Comparison of ENCODE assay signal across 8 mouse cellular contexts in genomic region chr2:130246912-130247311, GRCm38 (mm10). TPM values are rescaled to one million over a fixed set of nuclear protein-coding genes. Genes with fewer than 3 reads are reported as not detected.
DNase-seq lines count a peak whose midpoint lies in the region; ATAC-seq lines count a peak whose summit lies in the region.

No protein-coding gene starts in this region.

- H3K9ac ChIP-seq in hindbrain, embryonic 16.5 days (ENCODE audit: low read depth, low read length), result no peak overlapping the region

- H3K4me1 ChIP-seq in hindbrain, embryonic 10.5 days (replicated peaks), result no peaks in the 10 kb centered on the region
- no peaks in the 10 kb centered on the region for H3K4me1 ChIP-seq in hindbrain, embryonic 16.5 days (ENCODE audit: control insufficient read depth, insufficient read depth, low read depth, low read length)

- intact Hi-C loops in gastrocnemius, postnatal 14 days (cut with DNase I; ENCODE audit: low total_unique reads), result loop anchor here (5.0 kb wide), 1 partner anchor 175 kb away; no protein-coding TSS in a partner anchor

- H3K27me3 ChIP-seq in hindbrain, embryonic 10.5 days (ENCODE audit: insufficient read depth, poor library complexity, severe bottlenecking), result no peaks in the 10 kb centered on the region
- no peaks in the 10 kb centered on the region for H3K27me3 ChIP-seq in hindbrain, embryonic 16.5 days (replicated peaks; ENCODE audit: control insufficient read depth, insufficient read depth, low read length)

- H3K4me3 ChIP-seq in hindbrain, embryonic 10.5 days, result no peak overlapping the region
- H3K4me3 ChIP-seq in hindbrain, embryonic 16.5 days (ENCODE audit: low read length), result no peak overlapping the region

- no peaks in the 10 kb centered on the region for H3K9me3 ChIP-seq in hindbrain, embryonic 10.5 days
- H3K9me3 ChIP-seq in hindbrain, embryonic 16.5 days (ENCODE audit: control insufficient read depth, low read length), result no peaks in the 10 kb centered on the region

- WGBS in hindbrain, embryonic 10.5 days, result 47% methylated on average over 9 of the region's 9 CpGs
- 48% methylated on average over 9 of the region's 9 CpGs for WGBS in hindbrain, embryonic 16.5 days

- peak; percentile 14 for DNase-seq in hindbrain, embryonic 10.5 days (ENCODE audit: low spot score)
- peak; percentile 7 for DNase-seq in urinary bladder, postnatal 25 days (ENCODE audit: low spot score)
- no peak for DNase-seq in urinary bladder, adult 2 months (ENCODE audit: low spot score)
- DNase-seq in cerebellum, postnatal 36 days, result peak; percentile 4 to 30
- peak; percentile 35 to 42 for DNase-seq in kidney, postnatal 36 days
- DNase-seq in skeletal muscle tissue, adult 2 months (ENCODE audit: low read depth, low spot score), result peak; percentile 6
- no peak for DNase-seq in gastrocnemius, postnatal 14 days

- no peaks in the 10 kb centered on the region for H3K36me3 ChIP-seq in hindbrain, embryonic 10.5 days
- no peaks in the 10 kb centered on the region for H3K36me3 ChIP-seq in hindbrain, embryonic 16.5 days (ENCODE audit: control insufficient read depth, insufficient read depth, low read length)

- ATAC-seq in hindbrain, embryonic 16.5 days, result no peak

- no peak overlapping the region for H3K27ac ChIP-seq in hindbrain, embryonic 10.5 days
- H3K27ac ChIP-seq in hindbrain, embryonic 16.5 days (ENCODE audit: low read depth, low read length), result no peak overlapping the region

- H3K4me2 ChIP-seq in hindbrain, embryonic 16.5 days (ENCODE audit: low read length), result no peak overlapping the region

RNA-seq across cellular contexts. Expression of gene Nop56, which starts 27.3 kb away (rescaled TPM):
- polyA plus RNA-seq in hindbrain, embryonic 10.5 days (2016; fragmentation: Nextera tagmentation; extraction: Ambion mirVana), result 297 and 412 TPM in 2 replicates
- polyA plus RNA-seq in hindbrain, embryonic 16.5 days (2015; fragmentation: Nextera tagmentation; extraction: Ambion mirVana), result 241 and 259 TPM in 2 replicates
- polyA plus RNA-seq in urinary bladder, adult 2 months (2012; rRNA removed), result 74.7 and 107 TPM in 2 replicates
- total RNA-seq in gastrocnemius, postnatal 14 days (2021), result 10 to 100 TPM; 37.1 to 37.4 TPM

RNA-seq across cellular contexts. Expression of gene Idh3b, which starts 37.4 kb away (rescaled TPM):
- 126 and 130 TPM in 2 replicates for polyA plus RNA-seq in hindbrain, embryonic 10.5 days (2016; fragmentation: Nextera tagmentation; extraction: Ambion mirVana)
- polyA plus RNA-seq in hindbrain, embryonic 16.5 days (2015; fragmentation: Nextera tagmentation; extraction: Ambion mirVana), result 201 and 222 TPM in 2 replicates
- polyA plus RNA-seq in urinary bladder, adult 2 months (2012; rRNA removed), result 199 and 254 TPM in 2 replicates
- 100 to 1,000 TPM; 402 to 460 TPM for total RNA-seq in gastrocnemius, postnatal 14 days (2021)

RNA-seq across cellular contexts. Expression of gene Ebf4, which starts 48.1 kb away (rescaled TPM):
- 0.95 and 0.98 TPM in 2 replicates for polyA plus RNA-seq in hindbrain, embryonic 10.5 days (2016; fragmentation: Nextera tagmentation; extraction: Ambion mirVana)
- 3.6 and 4.1 TPM in 2 replicates for polyA plus RNA-seq in hindbrain, embryonic 16.5 days (2015; fragmentation: Nextera tagmentation; extraction: Ambion mirVana)
- 5.2 and 5.5 TPM in 2 replicates for polyA plus RNA-seq in urinary bladder, adult 2 months (2012; rRNA removed)
- total RNA-seq in gastrocnemius, postnatal 14 days (2021), result under 1 TPM; 0.66 to 0.73 TPM

RNA-seq across cellular contexts. Expression of gene Tmc2, which starts 51.9 kb away (rescaled TPM):
- not detected in 2 replicates for polyA plus RNA-seq in hindbrain, embryonic 10.5 days (2016; fragmentation: Nextera tagmentation; extraction: Ambion mirVana)
- not detected in 2 replicates for polyA plus RNA-seq in hindbrain, embryonic 16.5 days (2015; fragmentation: Nextera tagmentation; extraction: Ambion mirVana)
- not detected in 2 replicates for polyA plus RNA-seq in urinary bladder, adult 2 months (2012; rRNA removed)
- total RNA-seq in gastrocnemius, postnatal 14 days (2021), result not detected

Comparison
In these comparisons a context has a peak if more than half of its experiments do, and no peak if none do; other contexts are left out.
1. DNase-seq: peak in hindbrain, embryonic 10.5 days (single experiment), urinary bladder, postnatal 25 days (single experiment), cerebellum, postnatal 36 days (2 of 2), kidney, postnatal 36 days (2 of 2) and skeletal muscle tissue, adult 2 months (single experiment); none in urinary bladder, adult 2 months (single experiment) and gastrocnemius, postnatal 14 days (single experiment).